Comparison of ENCODE assay signal across 14 mouse cellular contexts in genomic region chr9:94972693-94973092, GRCm38 (mm10).
DNase-seq lines count a peak whose midpoint lies in the region.
"Had no signal": no experiment of that assay in that cellular context is flagged by ENCODE, and none has a peak within 500 bp of the region (broad histone marks: within the 10 kb centered on the region; RNA-seq: fewer than 3 reads in every experiment).

No protein-coding gene starts in this region.

- peak; percentile 43 to 58 for DNase-seq in frontal cortex, adult 2 months (ENCODE audit: extremely low spot score in 1 of 2, low spot score in 1 of 2)
- DNase-seq in frontal cortex, postnatal 10 days (ENCODE audit: low spot score in 2 of 2), result no peak
- peak; percentile 73 for DNase-seq in brain, adult 2 months (ENCODE audit: low read depth, low spot score)
- peak; percentile 71 for DNase-seq in telencephalon, adult 2 months (ENCODE audit: low read depth, low spot score)
- DNase-seq in embryo, embryonic 10.5 days (ENCODE audit: low spot score), result no peak
- DNase-seq: adrenal gland, adult 2 months; adrenal gland, postnatal 10 days; adrenal gland, postnatal 25 days; cerebellum, adult 11-12 months; cerebellum, adult 2 months; cerebellum, adult 9-10 months; cerebellum, postnatal 10 days; cerebellum, postnatal 25 days; embryo, embryonic 11 days had no signal

Comparison
In these comparisons a context has a peak if more than half of its experiments do, and no peak if none do; other contexts are left out.
1. DNase-seq: peak in frontal cortex, adult 2 months (2 of 2), brain, adult 2 months (single experiment) and telencephalon, adult 2 months (single experiment); none in frontal cortex, postnatal 10 days (0 of 2) and embryo, embryonic 10.5 days (single experiment).